Mouse (Mus musculus): Measurements from ENCODE around the gene Slc25a34.

The Slc25a34 gene

GRCm38 (mm10) chr4:141623666-141624065 is at the start of gene Slc25a34:
Gene Slc25a34, minus strand, starts transcription at chr4:141623821.
- no peak for DNase-seq (ENCODE audit: low read depth, low spot score)
- Histone ChIP-seq H3K27me3 (ENCODE audit: control insufficient read depth, insufficient read depth, low read length, poor library complexity, severe bottlenecking) (no peaks in the 10 kb centered on the region), H3K36me3 (ENCODE audit: control insufficient read depth, insufficient read depth, low read length, poor library complexity, severe bottlenecking) (0 out of 2 replicates have a peak, but pooled peaks cover 3% of the 10 kb centered on the region)

GRCm38 (mm10) chr4:141672325-141672724 is 48.7 kb upstream of the Slc25a34 start:
- Histone ChIP-seq H3K36me3 (ENCODE audit: control insufficient read depth, insufficient read depth, low read length, poor library complexity, severe bottlenecking) (no peaks in the 10 kb centered on the region), H3K27me3 (ENCODE audit: control insufficient read depth, insufficient read depth, low read length, poor library complexity, severe bottlenecking) (no peaks in the 10 kb centered on the region)
- no peak for DNase-seq (ENCODE audit: low read depth, low spot score)

GRCm38 (mm10) chr4:141671389-141671788 is 47.8 kb upstream of the Slc25a34 start:
- H3K36me3 ChIP-seq (ENCODE audit: control insufficient read depth, insufficient read depth, low read length, poor library complexity, severe bottlenecking): no peaks in the 10 kb centered on the region
- DNase-seq (ENCODE audit: low read depth, low spot score): no peak
- H3K27me3 ChIP-seq (ENCODE audit: control insufficient read depth, insufficient read depth, low read length, poor library complexity, severe bottlenecking): no peaks in the 10 kb centered on the region

- no peaks in the 10 kb centered on the region for H3K36me3 ChIP-seq (ENCODE audit: control insufficient read depth, insufficient read depth, low read length, poor library complexity, severe bottlenecking)
These were observed 46.5 kb upstream of the Slc25a34 start for GRCm38 (mm10) chr4:141669898-141670712.

GRCm38 (mm10) chr4:141664799-141665198 is 41.2 kb upstream of the Slc25a34 start, which contains the start of gene Plekhm2:
Gene Plekhm2, minus strand, starts transcription at chr4:141664899.
- DNase-seq (ENCODE audit: low read depth, low spot score): no peak
- no peaks in the 10 kb centered on the region for H3K36me3 ChIP-seq (ENCODE audit: control insufficient read depth, insufficient read depth, low read length, poor library complexity, severe bottlenecking)
- H3K27me3 ChIP-seq (ENCODE audit: control insufficient read depth, insufficient read depth, low read length, poor library complexity, severe bottlenecking): no peaks in the 10 kb centered on the region

More at GRCm38 (mm10) chr4:141669898-141670712, 46.5 kb upstream of the Slc25a34 start:
- no peak for DNase-seq (ENCODE audit: low read depth, low spot score)
- no peaks in the 10 kb centered on the region for H3K27me3 ChIP-seq (ENCODE audit: control insufficient read depth, insufficient read depth, low read length, poor library complexity, severe bottlenecking)

GRCm38 (mm10) chr4:141664011-141664745 is 40.6 kb upstream of the Slc25a34 start:
- Histone ChIP-seq H3K36me3 (ENCODE audit: control insufficient read depth, insufficient read depth, low read length, poor library complexity, severe bottlenecking) (no peaks in the 10 kb centered on the region), H3K27me3 (ENCODE audit: control insufficient read depth, insufficient read depth, low read length, poor library complexity, severe bottlenecking) (no peaks in the 10 kb centered on the region)
- DNase-seq (ENCODE audit: low read depth, low spot score): peak; percentile 64

GRCm38 (mm10) chr4:141663122-141663931 is 39.7 kb upstream of the Slc25a34 start:
- Histone ChIP-seq H3K36me3 (ENCODE audit: control insufficient read depth, insufficient read depth, low read length, poor library complexity, severe bottlenecking) (no peaks in the 10 kb centered on the region), H3K27me3 (ENCODE audit: control insufficient read depth, insufficient read depth, low read length, poor library complexity, severe bottlenecking) (no peaks in the 10 kb centered on the region)
- peak; percentile 12 for DNase-seq (ENCODE audit: low read depth, low spot score)

GRCm38 (mm10) chr4:141660884-141661283 is 37.3 kb upstream of the Slc25a34 start:
- Histone ChIP-seq H3K36me3 (ENCODE audit: control insufficient read depth, insufficient read depth, low read length, poor library complexity, severe bottlenecking) (no peaks in the 10 kb centered on the region), H3K27me3 (ENCODE audit: control insufficient read depth, insufficient read depth, low read length, poor library complexity, severe bottlenecking) (no peaks in the 10 kb centered on the region)
- no peak for DNase-seq (ENCODE audit: low read depth, low spot score)

GRCm38 (mm10) chr4:141659739-141660138 is 36.1 kb upstream of the Slc25a34 start:
- Histone ChIP-seq H3K27me3 (ENCODE audit: control insufficient read depth, insufficient read depth, low read length, poor library complexity, severe bottlenecking) (no peaks in the 10 kb centered on the region), H3K36me3 (ENCODE audit: control insufficient read depth, insufficient read depth, low read length, poor library complexity, severe bottlenecking) (no peaks in the 10 kb centered on the region)
- DNase-seq (ENCODE audit: low read depth, low spot score): peak; percentile 18

GRCm38 (mm10) chr4:141658846-141659484 is 35.3 kb upstream of the Slc25a34 start:
- Histone ChIP-seq H3K27me3 (ENCODE audit: control insufficient read depth, insufficient read depth, low read length, poor library complexity, severe bottlenecking) (no peaks in the 10 kb centered on the region), H3K36me3 (ENCODE audit: control insufficient read depth, insufficient read depth, low read length, poor library complexity, severe bottlenecking) (no peaks in the 10 kb centered on the region)
- DNase-seq (ENCODE audit: low read depth, low spot score): no peak

GRCm38 (mm10) chr4:141656932-141657331 is 33.3 kb upstream of the Slc25a34 start:
- DNase-seq (ENCODE audit: low read depth, low spot score): no peak

GRCm38 (mm10) chr4:141655908-141656608 is 32.4 kb upstream of the Slc25a34 start:
- DNase-seq (ENCODE audit: low read depth, low spot score): peak; percentile 13
- no peaks in the 10 kb centered on the region for H3K36me3 ChIP-seq (ENCODE audit: control insufficient read depth, insufficient read depth, low read length, poor library complexity, severe bottlenecking)
- no peaks in the 10 kb centered on the region for H3K27me3 ChIP-seq (ENCODE audit: control insufficient read depth, insufficient read depth, low read length, poor library complexity, severe bottlenecking)

More at GRCm38 (mm10) chr4:141656932-141657331, 33.3 kb upstream of the Slc25a34 start:
- Histone ChIP-seq H3K36me3 (ENCODE audit: control insufficient read depth, insufficient read depth, low read length, poor library complexity, severe bottlenecking) (no peaks in the 10 kb centered on the region), H3K27me3 (ENCODE audit: control insufficient read depth, insufficient read depth, low read length, poor library complexity, severe bottlenecking) (no peaks in the 10 kb centered on the region)

GRCm38 (mm10) chr4:141654509-141654908 is 30.9 kb upstream of the Slc25a34 start:
- Histone ChIP-seq H3K36me3 (ENCODE audit: control insufficient read depth, insufficient read depth, low read length, poor library complexity, severe bottlenecking) (no peaks in the 10 kb centered on the region), H3K27me3 (ENCODE audit: control insufficient read depth, insufficient read depth, low read length, poor library complexity, severe bottlenecking) (no peaks in the 10 kb centered on the region)
- no peak for DNase-seq (ENCODE audit: low read depth, low spot score)

GRCm38 (mm10) chr4:141653813-141654212 is 30.2 kb upstream of the Slc25a34 start:
- Histone ChIP-seq H3K36me3 (ENCODE audit: control insufficient read depth, insufficient read depth, low read length, poor library complexity, severe bottlenecking) (no peaks in the 10 kb centered on the region), H3K27me3 (ENCODE audit: control insufficient read depth, insufficient read depth, low read length, poor library complexity, severe bottlenecking) (no peaks in the 10 kb centered on the region)
- DNase-seq (ENCODE audit: low read depth, low spot score): no peak

Data from splenic B cell, adult 2 months (primary cell).